Mouse (Mus musculus) stomach, postnatal 0 days (tissue): ENCODE measurements around the gene Fgf18. TPM values are rescaled to one million over a fixed set of nuclear protein-coding genes. Genes with fewer than 3 reads are reported as not detected.

Experiments
- ATAC-seq: fragments of 200-750 bp; cut with Nextera tagmentation; 2 replicates; pipeline ENCODE4 v1.8.0; 2017; ENCODE audit not compliant: low FRiP score, low TSS enrichment
- DNase-seq: peaks from one replicate; pipeline ENCODE4 v3.0.0-alpha.2; 2016; ENCODE audit warnings: low spot score
- H3K27ac ChIP-seq: fragments of 300-500 bp; sonication (generic); replicated peaks from 2 replicates; pipeline ENCODE4 v1.5.1; 2014; ENCODE audit warnings: mild to moderate bottlenecking, control low read depth
- H3K27me3 ChIP-seq: fragments of 300-500 bp; sonication (generic); 2 replicates; pipeline ENCODE4 v1.6.1; 2014; ENCODE audit warnings: low read length; ENCODE audit not compliant: control insufficient read depth, insufficient read depth
- H3K36me3 ChIP-seq: fragments of 300-500 bp; sonication (generic); 2 replicates; pipeline ENCODE4 v1.6.1; 2014; ENCODE audit warnings: low read length, mixed read lengths; ENCODE audit not compliant: control insufficient read depth, insufficient read depth
- H3K4me1 ChIP-seq: fragments of 300-500 bp; sonication (generic); replicated peaks from 2 replicates; pipeline ENCODE4 v1.6.1; 2014; ENCODE audit warnings: antibody characterized with exemption; ENCODE audit not compliant: control insufficient read depth, insufficient read depth
- H3K4me2 ChIP-seq: fragments of 300-500 bp; sonication (generic); replicated peaks from 2 replicates; pipeline ENCODE4 v1.6.1; 2014; ENCODE audit warnings: low read depth, mild to moderate bottlenecking, control low read depth, moderate library complexity
- H3K4me3 ChIP-seq: fragments of 300-500 bp; sonication (generic); 2 replicates; pipeline ENCODE4 v1.5.1; 2014; ENCODE audit warnings: low read depth, low read length, control low read depth
- H3K9ac ChIP-seq: fragments of 300-500 bp; sonication (generic); 2 replicates; pipeline ENCODE4 v1.6.1; 2014; ENCODE audit warnings: mild to moderate bottlenecking, low read length, control low read depth, mixed read lengths
- H3K9me3 ChIP-seq: fragments of 300-500 bp; sonication (generic); 2 replicates; pipeline ENCODE4 v1.6.1; 2016; ENCODE audit warnings: low read length; ENCODE audit not compliant: control insufficient read depth
- CTCF ChIP-seq: IDR thresholded peaks from 2 replicates; pipeline ENCODE4 v1.5.1; 2016; ENCODE audit warnings: antibody characterized with exemption, low read depth, mild to moderate bottlenecking, moderate library complexity
- EP300 ChIP-seq: optimal IDR thresholded peaks from 2 replicates; pipeline ENCODE3; 2016; ENCODE audit warnings: antibody characterized with exemption
- WGBS: fragments of 180-500 bp; shearing (Covaris S2); extraction: QIAGEN DNeasy Blood & Tissue Kit; methylation state at CpG from one replicate; pipeline ENCODE4 v1.1.7; 2014; 5-methylcytosine and 5-hydroxymethylcytosine counted together
- polyA plus RNA-seq: library from polyadenylated mRNA; unstranded; fragments of >200 nt; fragmentation: Nextera tagmentation; extraction: Ambion mirVana; gene quantifications from 2 replicates; pipeline ENCODE4 v1.2.1, GENCODE M21; 2015

Gene Fgf18
- polyA plus RNA-seq: 1.4 and 2.3 TPM in 2 replicates

DNA sequence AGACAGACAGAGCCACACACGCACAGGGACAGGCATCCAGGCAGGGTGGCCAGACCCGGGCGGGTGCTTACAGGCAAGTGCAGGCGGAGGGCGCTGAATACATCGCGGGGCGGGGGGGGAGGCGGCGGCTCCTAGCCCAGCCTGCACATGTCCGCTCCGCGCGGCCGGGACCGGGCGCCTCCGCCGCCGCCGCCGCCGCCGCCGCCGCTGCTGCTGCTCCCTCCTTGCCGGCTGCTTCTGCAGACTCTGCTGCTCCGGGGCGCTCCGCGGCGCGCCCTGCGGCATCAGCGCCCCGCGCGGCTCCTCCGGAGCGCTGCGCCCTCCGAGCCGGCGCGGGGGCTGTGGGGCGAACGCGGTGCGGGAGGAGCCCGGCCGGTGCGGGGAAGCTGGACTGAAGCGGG is at the start of gene Fgf18:
Fgf18 (minus strand) TSS at position 230 of the 401 bp plus-strand sequence.
- Histone ChIP-seq H3K4me2 (peak within 1 kb of the TSS; percentile 77), H3K4me1 (peaks cover 5% of the 10 kb centered on the region; the same call in 1 of the 2 replicates), H3K9ac (peak within 1 kb of the TSS; percentile 47), H3K27me3 (no peaks in the 10 kb centered on the region), H3K36me3 (peaks cover 3% of the 10 kb centered on the region; the same call in 1 of the 2 replicates), H3K9me3 (no peaks in the 10 kb centered on the region), H3K4me3 (peak within 1 kb of the TSS; percentile 51), H3K27ac (no peak within 1 kb of the TSS)
- 0% methylated on average over 9 of the region's 53 CpGs for WGBS
- peak; percentile 29; the same call in 1 of the 2 replicates for ATAC-seq
- 0 out of 2 replicates have a peak, but pooled peaks have one; percentile 2 for TF ChIP-seq CTCF
- no peak for TF ChIP-seq EP300
- peak; percentile 55 for DNase-seq

DNA sequence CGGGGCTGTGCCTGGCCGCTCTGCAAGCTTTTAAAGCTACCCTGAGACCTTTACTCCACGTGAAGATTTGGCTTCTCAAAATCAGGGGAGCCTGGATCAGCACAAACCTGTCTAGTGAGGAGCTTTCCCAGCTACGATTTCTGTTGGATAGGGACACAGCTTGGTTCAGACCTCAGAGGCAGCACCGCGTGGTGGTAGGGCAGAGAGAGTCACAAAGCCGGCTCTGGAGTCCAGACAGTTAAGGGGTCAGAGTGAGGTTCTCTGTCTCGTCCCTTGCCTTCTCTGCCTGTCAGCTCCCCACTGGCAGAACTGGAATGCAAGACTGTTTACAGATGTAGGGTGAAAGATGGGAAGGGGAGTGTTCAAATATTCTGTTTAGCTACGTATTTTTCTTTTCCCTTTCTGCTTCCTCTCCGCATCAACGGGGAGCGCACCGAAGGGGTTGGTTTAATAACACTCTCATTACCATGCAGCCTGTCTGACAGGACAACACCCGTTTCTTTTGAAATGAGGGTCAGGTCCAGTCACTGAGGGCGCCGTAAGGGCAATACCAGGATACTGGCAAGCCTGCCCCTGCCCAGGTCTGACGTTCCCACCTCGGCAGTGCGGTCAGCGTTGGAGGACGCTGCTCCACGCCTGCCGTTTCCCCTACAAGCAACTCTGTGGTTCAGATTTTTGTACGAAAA is 49.4 kb upstream of the Fgf18 start:
- Histone ChIP-seq H3K27ac (no peak overlapping the region), H3K4me2 (no peak overlapping the region), H3K4me1 (0 out of 2 replicates have a peak, but pooled peaks cover 2% of the 10 kb centered on the region), H3K9ac (no peak overlapping the region), H3K27me3 (peaks cover 31% of the 10 kb centered on the region), H3K4me3 (no peak overlapping the region), H3K9me3 (peaks cover 5% of the 10 kb centered on the region), H3K36me3 (no peaks in the 10 kb centered on the region)
- DNase-seq (no peak), ATAC-seq (no peak)
- TF ChIP-seq EP300 (no peak), CTCF (no peak)
- WGBS: 8% methylated on average over 24 of the region's 24 CpGs

DNA sequence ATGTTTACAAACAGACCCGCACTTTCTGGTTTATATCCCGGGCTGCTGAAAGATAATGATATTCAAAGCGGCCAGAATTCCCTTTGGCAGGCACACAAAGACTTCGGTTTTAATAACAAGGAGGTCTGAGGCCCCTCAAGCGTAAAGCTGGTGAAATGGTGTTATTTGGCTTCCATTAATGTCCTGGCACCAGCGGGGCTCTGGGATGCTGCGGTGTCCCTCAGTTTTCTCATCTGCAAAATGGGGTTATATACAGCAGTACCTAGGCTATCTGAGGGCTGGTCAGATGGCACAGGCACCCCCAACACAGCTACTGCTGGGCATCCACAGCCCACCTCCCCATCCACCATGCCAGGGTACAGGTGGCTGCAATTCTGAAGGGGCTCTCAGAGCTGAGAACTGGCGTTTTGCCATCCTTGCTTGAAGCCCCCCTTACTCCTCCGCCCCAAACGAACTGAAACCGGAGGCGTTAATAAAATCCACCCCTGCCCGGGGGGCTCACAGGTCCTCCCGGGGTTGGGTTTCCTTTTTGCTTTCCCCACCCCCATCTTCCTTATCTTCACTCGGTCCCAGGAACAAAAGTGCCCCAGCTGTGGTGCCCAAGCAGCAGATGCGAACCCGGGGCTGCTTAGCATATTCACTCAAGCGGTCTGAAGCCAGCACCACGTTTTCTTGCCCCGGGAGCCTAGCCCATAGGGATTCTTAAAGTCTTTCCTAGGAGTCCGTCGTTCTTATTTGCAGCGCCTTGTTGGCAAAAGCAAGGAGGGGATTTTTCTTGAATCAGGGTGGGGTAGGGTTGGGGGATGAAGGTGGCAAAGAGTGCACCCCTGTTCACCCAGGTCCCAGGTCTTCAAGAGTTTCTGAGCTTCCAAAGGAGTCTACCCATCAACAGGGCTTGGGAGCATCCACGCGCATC is 48.6 kb upstream of the Fgf18 start:
- DNase-seq (no peak), ATAC-seq (no peak)
- peaks cover 5% of the 10 kb centered on the region for H3K9me3 ChIP-seq
- no peak overlapping the region for H3K4me2 ChIP-seq
- 6% methylated on average over 25 of the region's 25 CpGs for WGBS
- no peak for TF ChIP-seq EP300
- no peak overlapping the region for H3K9ac ChIP-seq
- H3K4me3 ChIP-seq: no peak overlapping the region
- peaks cover 31% of the 10 kb centered on the region for H3K27me3 ChIP-seq
- H3K4me1 ChIP-seq: no peaks in the 10 kb centered on the region
- H3K36me3 ChIP-seq: no peaks in the 10 kb centered on the region
- H3K27ac ChIP-seq: no peak overlapping the region

DNA sequence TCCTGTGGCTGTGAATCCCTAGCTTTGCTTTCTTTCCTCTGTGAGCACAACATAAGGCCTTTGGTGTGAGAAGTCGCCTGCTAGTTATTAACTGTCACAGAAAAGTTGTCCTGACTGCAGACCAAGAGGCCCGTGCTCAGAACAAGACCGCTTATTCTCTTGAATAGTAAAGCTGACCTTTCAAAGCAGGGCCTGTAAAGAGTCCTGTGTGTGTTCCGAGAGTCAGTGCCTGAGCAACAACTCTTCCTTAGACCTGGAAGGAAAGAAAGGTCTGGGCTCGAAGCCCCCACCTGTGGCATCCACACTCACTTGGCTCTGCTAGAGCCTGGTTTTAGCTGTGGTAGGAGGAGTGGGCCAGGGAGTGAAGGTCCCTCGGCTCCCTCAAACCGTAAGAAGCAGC is 47.9 kb upstream of the Fgf18 start:
- no peak overlapping the region for H3K27ac ChIP-seq
- peaks cover 5% of the 10 kb centered on the region for H3K9me3 ChIP-seq
- ATAC-seq (no peak), DNase-seq (no peak)
- no peak overlapping the region for H3K4me3 ChIP-seq
- no peak overlapping the region for H3K4me2 ChIP-seq
- 45% methylated on average over 7 of the region's 7 CpGs for WGBS
- H3K4me1 ChIP-seq: no peaks in the 10 kb centered on the region
- TF ChIP-seq EP300 (no peak), CTCF (no peak)
- no peaks in the 10 kb centered on the region for H3K36me3 ChIP-seq
- H3K27me3 ChIP-seq: peaks cover 26% of the 10 kb centered on the region
- no peak overlapping the region for H3K9ac ChIP-seq

DNA sequence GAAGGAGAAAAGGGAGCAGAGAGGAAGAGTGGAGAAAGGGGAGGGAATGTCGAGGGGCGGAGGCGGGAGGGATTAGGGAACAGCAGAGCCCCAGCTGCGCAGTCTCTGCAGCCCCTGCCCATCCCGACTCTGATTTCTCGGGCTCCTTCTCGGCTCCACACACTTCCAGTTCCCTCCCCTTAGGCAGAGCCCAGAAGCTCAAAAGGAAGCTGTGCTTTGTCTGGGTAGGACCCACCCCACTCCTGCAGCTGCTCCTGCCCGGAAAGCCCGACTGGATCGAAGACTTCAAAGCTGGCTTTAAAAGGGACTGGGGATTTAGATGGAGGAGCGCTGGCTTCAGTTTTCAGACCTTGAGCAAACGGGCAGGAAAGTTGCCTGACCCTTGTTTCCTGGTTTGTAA is 46.5 kb upstream of the Fgf18 start:
- Histone ChIP-seq H3K4me3 (no peak overlapping the region), H3K9ac (no peak overlapping the region), H3K4me1 (no peaks in the 10 kb centered on the region), H3K27me3 (peaks cover 18% of the 10 kb centered on the region; the same call in 1 of the 2 replicates), H3K4me2 (no peak overlapping the region), H3K27ac (no peak overlapping the region), H3K9me3 (0 out of 2 replicates have a peak, but pooled peaks cover under 1% of the 10 kb centered on the region), H3K36me3 (no peaks in the 10 kb centered on the region)
- TF ChIP-seq CTCF (no peak), EP300 (no peak)
- DNase-seq (no peak), ATAC-seq (no peak)
- WGBS: 6% methylated on average over 12 of the region's 12 CpGs
